Mouse (Mus musculus) kidney, postnatal 14 days (tissue): ENCODE measurements at regions not wholly inside any gene's neighbourhood (a gene's known extent, or its start where the extent isn't known, plus 50 kb on each side); places are given as distances from the start of the nearest gene placed in this dataset.
A peak's percentile ranks its signal among the peaks of the same experiment; 100 is the strongest.

Source experiments
- DNase-seq: peaks from one replicate; pipeline ENCODE4 v3.0.0; 2022; ENCODE audit warnings: mixed read lengths

DNA sequence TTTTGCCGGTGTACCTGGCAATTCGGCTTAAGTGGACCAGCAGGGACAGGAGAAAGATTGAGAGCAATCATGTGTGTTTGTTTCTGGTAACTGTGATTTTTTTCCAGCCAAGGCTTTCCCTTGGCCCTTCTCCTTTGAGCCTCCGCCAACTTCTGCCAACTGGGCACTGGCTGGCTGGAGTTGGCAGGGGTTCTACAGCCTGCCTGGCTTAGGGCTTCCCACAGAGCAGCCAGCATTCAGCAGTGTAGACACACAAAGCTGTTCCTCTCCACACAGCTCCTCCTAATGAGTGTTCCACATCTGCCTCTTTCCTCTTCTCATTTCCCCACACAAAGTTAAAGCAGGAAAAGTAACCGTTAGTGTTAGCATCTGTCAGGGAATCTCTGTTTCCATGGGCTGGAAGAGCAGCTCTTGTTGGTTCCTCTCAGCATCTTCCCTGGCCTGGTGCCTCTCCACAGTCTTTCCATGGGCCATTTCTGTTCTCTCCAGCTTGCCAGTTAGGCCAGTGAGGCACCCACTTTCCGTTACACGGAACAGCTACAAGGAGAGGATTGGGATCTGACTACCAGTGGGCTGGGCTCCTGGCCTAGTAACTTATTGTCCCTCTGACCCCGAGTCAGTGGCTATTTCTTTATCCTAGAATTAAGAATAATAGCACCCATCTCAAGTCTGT, 68.0 kb upstream of the Rbm24 start:
- peak; percentile 4 for DNase-seq

DNA sequence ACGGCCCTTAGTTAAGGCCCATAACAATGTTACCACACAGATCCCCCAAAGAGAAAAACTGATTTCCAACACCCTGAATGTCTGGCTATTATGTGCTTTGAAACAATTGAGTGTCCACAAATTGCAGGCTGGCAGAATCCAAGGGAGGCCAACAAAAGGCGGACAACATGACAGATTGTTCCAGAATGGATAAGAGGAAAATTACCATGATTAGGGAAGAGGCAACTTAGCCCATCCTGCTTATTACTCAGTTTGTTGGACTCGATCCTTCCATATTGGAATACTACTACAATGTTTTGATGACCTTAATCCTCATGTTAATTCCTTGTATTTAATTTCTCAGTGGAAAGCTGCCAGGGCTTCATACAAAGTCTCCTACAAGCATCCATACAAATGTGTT, 62.9 kb upstream of the Rbm24 start:
- no peak for DNase-seq

DNA sequence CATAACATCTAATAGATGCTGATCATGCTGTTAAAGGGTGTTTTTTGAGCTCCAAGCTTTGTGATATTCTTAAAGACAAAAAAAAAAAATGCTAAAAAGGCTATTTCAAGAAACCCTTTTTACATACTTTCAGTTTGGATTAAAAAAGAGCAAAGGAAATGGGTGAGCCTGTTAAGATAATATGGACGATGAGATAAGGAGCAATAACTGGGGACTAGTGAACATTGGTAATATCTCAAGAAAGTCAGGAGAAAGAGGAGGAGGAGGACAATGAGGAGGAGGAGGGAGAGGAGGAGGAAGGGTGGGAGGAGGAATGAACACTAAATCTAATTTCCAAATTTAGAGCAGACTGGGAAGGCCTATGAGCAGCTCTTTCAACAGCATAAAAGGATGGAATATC, 62.3 kb upstream of the Rbm24 start:
- no peak for DNase-seq

DNA sequence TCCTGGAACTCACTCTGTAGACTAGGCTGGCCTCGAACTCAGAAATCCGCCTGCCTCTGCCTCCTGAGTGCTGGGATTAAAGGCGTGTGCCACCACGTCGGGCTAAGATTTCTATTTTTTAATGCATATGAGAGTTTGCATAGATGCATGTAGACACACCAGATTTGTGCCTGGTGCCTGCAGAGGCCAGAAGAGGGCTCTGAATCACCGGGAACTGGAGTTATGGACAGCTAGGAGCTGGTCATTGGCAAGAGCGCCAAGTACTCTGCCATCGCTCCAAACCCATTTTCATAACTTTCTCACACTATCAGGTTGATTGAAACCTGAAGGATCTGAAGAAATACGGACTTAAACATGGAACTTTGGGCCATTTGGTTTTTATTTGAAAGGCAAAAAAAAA, 61.2 kb upstream of the Rbm24 start:
- DNase-seq: no peak

DNA sequence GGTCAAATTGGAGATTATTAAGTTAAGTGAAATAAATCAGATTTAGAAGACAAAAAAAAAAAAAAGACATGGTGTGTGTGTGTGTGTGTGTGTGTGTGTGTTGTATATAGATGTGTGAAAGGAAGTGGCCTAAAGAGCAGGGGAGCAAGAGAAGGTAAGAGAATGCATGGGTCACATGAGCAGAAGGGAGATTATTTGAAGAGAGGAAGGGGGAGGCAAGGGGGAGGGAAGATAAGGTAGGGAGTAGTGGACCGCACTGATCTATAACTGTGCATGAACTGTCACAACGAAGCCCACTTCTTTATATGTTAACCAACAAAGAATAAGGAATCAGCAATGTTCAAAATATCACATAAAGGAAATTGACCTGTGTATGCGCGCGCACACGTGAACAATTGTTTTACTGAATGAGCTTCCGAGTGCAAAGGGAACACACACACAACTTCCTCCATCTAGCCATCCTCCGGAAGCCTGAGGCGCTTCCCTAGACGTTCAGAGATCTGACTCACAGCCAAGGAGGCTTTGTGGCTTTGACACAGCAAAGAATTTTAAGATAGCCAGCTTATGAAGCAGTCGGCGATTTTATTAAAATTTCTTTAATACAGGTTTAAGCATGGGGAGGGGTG, 57.6 kb upstream of the Rbm24 start:
- DNase-seq: no peak

DNA sequence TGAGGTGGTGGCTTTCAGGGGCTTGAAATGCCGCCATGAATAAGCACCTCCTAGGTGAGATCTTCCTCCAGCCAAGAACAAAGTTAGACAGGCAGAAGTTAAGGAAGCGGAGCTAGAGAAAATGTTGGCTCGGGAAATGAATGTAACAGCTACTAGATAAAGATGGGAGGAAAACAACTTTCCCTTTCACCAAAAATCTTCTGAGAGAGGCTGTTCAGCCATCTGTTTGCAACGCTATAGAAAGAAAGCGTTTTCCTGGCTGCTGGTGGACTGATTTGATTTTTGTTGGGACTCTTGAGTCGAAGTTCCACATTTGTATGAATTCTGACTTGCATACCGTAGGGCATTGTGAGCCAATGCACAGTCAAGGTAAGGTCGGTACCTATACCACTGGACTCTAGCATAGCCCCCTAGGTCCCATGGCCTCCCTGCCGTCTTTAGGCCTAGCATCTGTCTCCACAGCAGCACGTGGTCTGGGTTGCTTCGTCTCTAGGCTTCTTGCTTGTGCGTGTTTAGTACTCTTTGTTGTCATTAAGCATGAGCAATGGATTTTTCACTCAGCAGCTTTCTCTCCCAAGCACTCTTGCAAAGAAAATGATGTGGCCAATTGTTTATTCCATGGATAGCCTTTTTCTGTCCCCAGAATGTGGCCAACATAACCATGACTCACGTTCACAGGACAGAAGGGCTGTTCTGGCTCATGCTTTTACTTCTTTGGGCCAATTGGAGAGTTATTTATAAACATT, 54.6 kb upstream of the Rbm24 start:
- DNase-seq: no peak

DNA sequence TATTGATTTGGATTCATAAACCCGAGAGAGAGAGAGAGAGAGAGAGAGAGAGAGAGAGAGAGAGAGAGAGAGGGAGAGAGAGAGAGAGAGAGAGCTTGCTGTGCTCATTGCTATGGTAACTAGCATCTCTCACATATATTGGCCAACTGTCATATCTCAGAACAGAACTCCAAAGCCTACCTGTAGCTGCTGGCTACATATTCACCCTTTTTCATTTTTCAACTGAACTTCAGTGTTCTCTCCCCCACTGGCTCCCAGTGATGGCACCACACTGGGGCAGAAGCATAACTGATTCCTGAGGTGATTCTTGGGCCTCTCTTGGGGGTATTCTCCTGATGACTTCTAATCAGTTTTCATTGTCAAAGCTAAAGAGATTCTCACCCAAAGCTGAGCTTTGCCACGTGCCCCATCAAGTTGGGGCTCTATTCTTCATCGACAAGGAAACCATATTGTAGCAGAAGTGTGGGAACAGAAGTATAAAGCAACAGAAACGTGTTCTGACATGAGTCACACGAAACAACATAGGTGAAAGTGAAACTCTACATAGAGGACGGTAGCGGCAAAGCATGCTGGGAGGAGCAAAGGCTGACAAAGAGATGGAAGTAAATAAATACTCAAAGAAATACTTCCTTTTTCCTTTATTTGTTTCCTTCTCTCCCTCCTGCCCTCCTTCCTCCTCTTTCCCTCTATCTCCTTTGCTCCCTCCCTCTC, 53.9 kb upstream of the Rbm24 start:
- no peak for DNase-seq

DNA sequence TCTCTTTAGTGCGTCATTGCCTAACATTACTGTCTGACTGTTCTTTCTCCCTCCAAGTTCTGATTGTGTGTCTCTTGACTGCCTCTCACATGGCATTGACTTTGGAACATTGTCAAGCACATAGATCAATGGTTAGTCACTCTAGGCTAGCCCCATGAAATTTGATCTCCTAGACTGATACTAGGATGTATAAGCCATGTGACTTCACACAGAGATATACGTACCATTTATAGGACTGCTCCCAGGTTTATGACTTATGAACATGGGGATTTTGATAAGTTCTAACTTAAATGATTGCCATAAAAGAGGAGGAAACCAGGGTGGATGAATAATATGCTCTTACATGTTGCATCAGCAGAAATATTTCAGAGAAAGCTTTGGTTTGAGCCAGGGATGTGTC, 52.9 kb upstream of the Rbm24 start:
- DNase-seq: no peak
